Mouse (Mus musculus) kidney, embryonic 14.5 days (tissue): ENCODE data around the gene Tgfb1. TPM values are rescaled to one million over a fixed set of nuclear protein-coding genes. Genes with fewer than 3 reads are reported as not detected.

Source experiments
- ATAC-seq: fragments of 200-750 bp; cut with Nextera tagmentation; 2 replicates; pipeline ENCODE4 v1.8.0; 2017; ENCODE audit warnings: moderate number of reproducible peaks, mild to moderate bottlenecking, moderate TSS enrichment, moderate library complexity; ENCODE audit not compliant: low FRiP score, low TSS enrichment
- H3K27ac ChIP-seq: fragments of 300-500 bp; sonication (generic); 2 replicates; pipeline ENCODE4 v1.5.1; 2014; ENCODE audit warnings: low read depth, mild to moderate bottlenecking, low read length, moderate library complexity, mixed read lengths
- H3K27me3 ChIP-seq: fragments of 300-500 bp; sonication (generic); 2 replicates; pipeline ENCODE4 v1.6.1; 2014; ENCODE audit warnings: mild to moderate bottlenecking, low read length; ENCODE audit not compliant: control insufficient read depth, insufficient read depth
- H3K36me3 ChIP-seq: fragments of 300-500 bp; sonication (generic); 2 replicates; pipeline ENCODE4 v1.6.1; 2014; ENCODE audit warnings: low read length, mixed read lengths; ENCODE audit not compliant: control insufficient read depth, insufficient read depth
- H3K4me1 ChIP-seq: fragments of 300-500 bp; sonication (generic); 2 replicates; pipeline ENCODE4 v1.6.1; 2014; ENCODE audit warnings: low read length, mixed read lengths; ENCODE audit not compliant: control insufficient read depth, insufficient read depth
- H3K4me2 ChIP-seq: fragments of 300-500 bp; sonication (generic); replicated peaks from 2 replicates; pipeline ENCODE4 v1.6.1; 2014; ENCODE audit warnings: low read depth, mild to moderate bottlenecking, low read length
- H3K4me3 ChIP-seq: fragments of 300-500 bp; sonication (generic); 2 replicates; pipeline ENCODE4 v1.5.1; 2014; ENCODE audit warnings: mild to moderate bottlenecking, low read length
- H3K9ac ChIP-seq: fragments of 300-500 bp; sonication (generic); 2 replicates; pipeline ENCODE4 v1.6.1; 2014; ENCODE audit warnings: low read depth, mild to moderate bottlenecking, low read length, moderate library complexity
- H3K9me3 ChIP-seq: fragments of 300-500 bp; sonication (generic); 2 replicates; pipeline ENCODE4 v1.6.1; 2016; ENCODE audit warnings: low read length; ENCODE audit not compliant: control insufficient read depth
- WGBS: fragments of 180-500 bp; shearing (Covaris S2); extraction: QIAGEN DNeasy Blood & Tissue Kit; methylation state at CpG from one replicate; pipeline ENCODE4 v1.1.7; 2014; 5-methylcytosine and 5-hydroxymethylcytosine counted together
- polyA plus RNA-seq: library from polyadenylated mRNA; unstranded; fragments of >200 nt; fragmentation: Nextera tagmentation; extraction: Ambion mirVana; gene quantifications from 2 replicates; pipeline ENCODE4 v1.2.1, GENCODE M21; 2014

The Tgfb1 gene
- polyA plus RNA-seq, 1 experiment from 2014 or later: 5.1 TPM

- Histone ChIP-seq H3K27me3 (peaks cover 20% of the 10 kb centered on the region), H3K4me1 (peaks cover 18% of the 10 kb centered on the region), H3K27ac (no peak overlapping the region), H3K36me3 (no peaks in the 10 kb centered on the region), H3K9ac (peak overlapping the region; percentile 68; the same call in 1 of the 2 replicates), H3K9me3 (no peaks in the 10 kb centered on the region), H3K4me3 (peak overlapping the region; percentile 59), H3K4me2 (peak overlapping the region; percentile 94)
- ATAC-seq: no peak
- WGBS: 9% methylated on average over 12 of the region's 12 CpGs
Measured at GRCm38 (mm10) chr7:25689603-25690021, 2.8 kb downstream of the Tgfb1 start.

- H3K4me3 ChIP-seq: peak overlapping the region; percentile 59; the same call in 1 of the 2 replicates
- H3K4me2 ChIP-seq: peak overlapping the region; percentile 94
- H3K9me3 ChIP-seq: no peaks in the 10 kb centered on the region
- no peaks in the 10 kb centered on the region for H3K36me3 ChIP-seq
- 23% methylated on average over 5 of the region's 5 CpGs for WGBS
- H3K4me1 ChIP-seq: peaks cover 18% of the 10 kb centered on the region
- ATAC-seq: no peak
- peaks cover 20% of the 10 kb centered on the region for H3K27me3 ChIP-seq
- H3K27ac ChIP-seq: no peak overlapping the region
- peak overlapping the region; percentile 34; the same call in 1 of the 2 replicates for H3K9ac ChIP-seq
Measured at GRCm38 (mm10) chr7:25690051-25690450, 3.2 kb downstream of the Tgfb1 start.

- Histone ChIP-seq H3K4me1 (peaks cover 3% of the 10 kb centered on the region; the same call in 1 of the 2 replicates), H3K36me3 (no peaks in the 10 kb centered on the region; the same call in 1 of the 2 replicates), H3K27ac (no peak overlapping the region), H3K27me3 (no peaks in the 10 kb centered on the region; the same call in 1 of the 2 replicates), H3K9me3 (no peaks in the 10 kb centered on the region), H3K4me3 (no peak overlapping the region), H3K9ac (no peak overlapping the region), H3K4me2 (no peak overlapping the region)
- 67% methylated on average over 8 of the region's 8 CpGs for WGBS
- ATAC-seq: no peak
Measured at GRCm38 (mm10) chr7:25694104-25694503, 7.3 kb downstream of the Tgfb1 start.

- H3K27ac ChIP-seq: no peak overlapping the region
- no peaks in the 10 kb centered on the region; the same call in 1 of the 2 replicates for H3K36me3 ChIP-seq
- H3K4me2 ChIP-seq: no peak overlapping the region
- H3K9me3 ChIP-seq: 0 out of 2 replicates have a peak, but pooled peaks cover 3% of the 10 kb centered on the region
- WGBS: 61% methylated on average over 13 of the region's 13 CpGs
- no peak overlapping the region for H3K9ac ChIP-seq
- H3K4me3 ChIP-seq: no peak overlapping the region
- ATAC-seq: no peak
- peaks cover 5% of the 10 kb centered on the region; the same call in 1 of the 2 replicates for H3K27me3 ChIP-seq
- H3K4me1 ChIP-seq: 0 out of 2 replicates have a peak, but pooled peaks cover 4% of the 10 kb centered on the region
Measured at GRCm38 (mm10) chr7:25699851-25700250, 13.0 kb downstream of the Tgfb1 start.

GRCm38 (mm10) chr7:25700732-25701131 is 13.9 kb downstream of the Tgfb1 start:
- ATAC-seq: no peak
- 0 out of 2 replicates have a peak, but pooled peaks cover 7% of the 10 kb centered on the region for H3K4me1 ChIP-seq
- WGBS: 74% methylated on average over 12 of the region's 12 CpGs

GRCm38 (mm10) chr7:25702350-25702749 is 15.5 kb downstream of the Tgfb1 start:
- Histone ChIP-seq H3K27ac (no peak overlapping the region), H3K9me3 (0 out of 2 replicates have a peak, but pooled peaks cover 3% of the 10 kb centered on the region), H3K4me3 (no peak overlapping the region), H3K9ac (no peak overlapping the region), H3K27me3 (peaks cover 5% of the 10 kb centered on the region; the same call in 1 of the 2 replicates), H3K4me1 (peaks cover 11% of the 10 kb centered on the region; the same call in 1 of the 2 replicates), H3K4me2 (no peak overlapping the region), H3K36me3 (no peaks in the 10 kb centered on the region; the same call in 1 of the 2 replicates)
- no peak for ATAC-seq
- 99% methylated on average over 2 of the region's 2 CpGs for WGBS

More at GRCm38 (mm10) chr7:25700732-25701131, 13.9 kb downstream of the Tgfb1 start:
- H3K4me3 ChIP-seq: no peak overlapping the region
- H3K27ac ChIP-seq: no peak overlapping the region
- H3K9ac ChIP-seq: no peak overlapping the region
- H3K36me3 ChIP-seq: no peaks in the 10 kb centered on the region; the same call in 1 of the 2 replicates
- 0 out of 2 replicates have a peak, but pooled peaks cover 3% of the 10 kb centered on the region for H3K9me3 ChIP-seq
- peaks cover 5% of the 10 kb centered on the region; the same call in 1 of the 2 replicates for H3K27me3 ChIP-seq
- no peak overlapping the region for H3K4me2 ChIP-seq

- 32% methylated on average over 10 of the region's 10 CpGs for WGBS
Measured at GRCm38 (mm10) chr7:25703793-25704494, 17.1 kb downstream of the Tgfb1 start.

GRCm38 (mm10) chr7:25704716-25705364 is 18.0 kb downstream of the Tgfb1 start:
- H3K36me3 ChIP-seq: no peaks in the 10 kb centered on the region
- WGBS: 18% methylated on average over 20 of the region's 37 CpGs
- no peak overlapping the region for H3K27ac ChIP-seq
- H3K4me1 ChIP-seq: peaks cover 17% of the 10 kb centered on the region; the same call in 1 of the 2 replicates
- ATAC-seq: peak; percentile 37
- H3K4me3 ChIP-seq: peak overlapping the region; percentile 22
- H3K9ac ChIP-seq: no peak overlapping the region
- H3K9me3 ChIP-seq: 0 out of 2 replicates have a peak, but pooled peaks cover 3% of the 10 kb centered on the region
- H3K4me2 ChIP-seq: peak overlapping the region; percentile 49
- H3K27me3 ChIP-seq: peaks cover 5% of the 10 kb centered on the region; the same call in 1 of the 2 replicates

More at GRCm38 (mm10) chr7:25703793-25704494, 17.1 kb downstream of the Tgfb1 start:
- H3K9ac ChIP-seq: no peak overlapping the region
- H3K36me3 ChIP-seq: no peaks in the 10 kb centered on the region
- no peak overlapping the region for H3K27ac ChIP-seq
- no peak overlapping the region for H3K4me2 ChIP-seq
- no peak overlapping the region for H3K4me3 ChIP-seq
- no peak for ATAC-seq
- H3K27me3 ChIP-seq: peaks cover 5% of the 10 kb centered on the region; the same call in 1 of the 2 replicates
- H3K4me1 ChIP-seq: peaks cover 17% of the 10 kb centered on the region; the same call in 1 of the 2 replicates
- H3K9me3 ChIP-seq: 0 out of 2 replicates have a peak, but pooled peaks cover 3% of the 10 kb centered on the region
